Mouse (Mus musculus) heart, postnatal 0 days (tissue): ENCODE results near the gene Iars2. TPM values are rescaled to one million over a fixed set of nuclear protein-coding genes. Genes with fewer than 3 reads are reported as not detected.
A peak's percentile ranks its signal among the peaks of the same experiment; 100 is the strongest.

Experiments
- ATAC-seq: fragments of 200-750 bp; cut with Nextera tagmentation; 2 replicates; pipeline ENCODE4 v1.8.0; 2017; ENCODE audit warnings: low read depth, moderate number of reproducible peaks, moderate library complexity; ENCODE audit not compliant: insufficient read depth
- DNase-seq: peaks from one replicate; pipeline ENCODE4 v3.0.0-alpha.2; 2016; ENCODE audit warnings: low spot score
- H3K27ac ChIP-seq: fragments of 300-500 bp; sonication (generic); 2 replicates; pipeline ENCODE4 v1.5.1; 2014; ENCODE audit warnings: low read depth, mild to moderate bottlenecking
- H3K27me3 ChIP-seq: fragments of 300-500 bp; sonication (generic); 2 replicates; pipeline ENCODE4 v1.6.1; 2014; ENCODE audit warnings: low read length, mixed read lengths; ENCODE audit not compliant: control insufficient read depth, insufficient read depth
- H3K36me3 ChIP-seq: fragments of 300-500 bp; sonication (generic); replicated peaks from 2 replicates; pipeline ENCODE4 v1.6.1; 2014; ENCODE audit warnings: low read length, mixed read lengths; ENCODE audit not compliant: control insufficient read depth, insufficient read depth
- H3K4me1 ChIP-seq: fragments of 300-500 bp; sonication (generic); 2 replicates; pipeline ENCODE4 v1.6.1; 2014; ENCODE audit warnings: antibody characterized with exemption; ENCODE audit not compliant: control insufficient read depth, insufficient read depth
- H3K4me2 ChIP-seq: fragments of 300-500 bp; sonication (generic); 2 replicates; pipeline ENCODE4 v1.6.1; 2014; ENCODE audit warnings: low read depth, mild to moderate bottlenecking, low read length, moderate library complexity
- H3K4me3 ChIP-seq: fragments of 300-500 bp; sonication (generic); 2 replicates; pipeline ENCODE4 v1.5.1; 2014; ENCODE audit warnings: low read depth, low read length
- H3K9ac ChIP-seq: fragments of 300-500 bp; sonication (generic); replicated peaks from 2 replicates; pipeline ENCODE4 v1.6.1; 2014; ENCODE audit warnings: low read depth, low read length, mixed read lengths
- H3K9me3 ChIP-seq: fragments of 300-500 bp; sonication (generic); replicated peaks from 2 replicates; pipeline ENCODE4 v1.6.1; 2016; ENCODE audit warnings: low read length; ENCODE audit not compliant: control insufficient read depth
- CTCF ChIP-seq: IDR thresholded peaks from 2 replicates; pipeline ENCODE4 v1.5.1; 2016; ENCODE audit warnings: antibody characterized with exemption, control low read depth, low read depth
- EP300 ChIP-seq: IDR thresholded peaks from 2 replicates; pipeline ENCODE4 v1.6.1; 2016; ENCODE audit warnings: antibody characterized with exemption, low read depth
- WGBS: fragments of 180-500 bp; shearing (Covaris S2); extraction: QIAGEN DNeasy Blood & Tissue Kit; methylation state at CpG from one replicate; pipeline ENCODE4 v1.1.7; 2014; 5-methylcytosine and 5-hydroxymethylcytosine counted together
- polyA plus RNA-seq: library from polyadenylated mRNA; unstranded; fragments of >200 nt; fragmentation: Nextera tagmentation; extraction: Ambion mirVana; gene quantifications from 2 replicates; pipeline ENCODE4 v1.2.1, GENCODE M21; 2015
- total RNA-seq: library from RNA; depleted of rRNA; stranded (reverse); fragments of >200 nt; gene quantifications from 2 replicates; pipeline ENCODE4 v1.2.3, GENCODE M21; 2014; ENCODE audit warnings: low replicate concordance; rRNA removed

Iars2 gene
- total RNA-seq = 93.3 and 102 TPM in 2 replicates
- polyA plus RNA-seq = 36.2 and 38.9 TPM in 2 replicates

- DNase-seq (peak; percentile 82), ATAC-seq (peak; percentile 90)
- Histone ChIP-seq H3K4me3 (peak within 1 kb of the TSS; percentile 85), H3K36me3 (peaks cover 30% of the 10 kb centered on the region), H3K27me3 (no peaks in the 10 kb centered on the region), H3K27ac (peak within 1 kb of the TSS; percentile 96), H3K4me1 (peaks cover 12% of the 10 kb centered on the region; the same call in 1 of the 2 replicates), H3K9ac (peak within 1 kb of the TSS; percentile 72), H3K9me3 (no peaks in the 10 kb centered on the region), H3K4me2 (peak within 1 kb of the TSS; percentile 58)
- WGBS = under 1% methylated on average over 73 of the region's 76 CpGs
- no peak for TF ChIP-seq EP300
- TF ChIP-seq CTCF = no peak
These were observed at the start of gene Iars2 for GRCm38 (mm10) chr1:185328721-185329610. Iars2 (minus strand) TSS chr1:185329396.

- Histone ChIP-seq H3K9me3 (no peaks in the 10 kb centered on the region), H3K36me3 (peaks cover 93% of the 10 kb centered on the region), H3K4me3 (no peak overlapping the region), H3K27ac (no peak overlapping the region), H3K4me1 (no peaks in the 10 kb centered on the region), H3K9ac (no peak overlapping the region), H3K27me3 (no peaks in the 10 kb centered on the region), H3K4me2 (no peak overlapping the region)
- 93% methylated on average over 2 of the region's 2 CpGs for WGBS
- TF ChIP-seq EP300 = no peak
- TF ChIP-seq CTCF = no peak
- DNase-seq (no peak), ATAC-seq (no peak)
These were observed 48.2 kb upstream of the Iars2 start for GRCm38 (mm10) chr1:185377429-185377828.

- no peak overlapping the region for H3K9ac ChIP-seq
- H3K27ac ChIP-seq = no peak overlapping the region
- no peak overlapping the region for H3K4me2 ChIP-seq
- TF ChIP-seq CTCF = no peak
- no peak for TF ChIP-seq EP300
- no peaks in the 10 kb centered on the region for H3K4me1 ChIP-seq
- peaks cover 95% of the 10 kb centered on the region for H3K36me3 ChIP-seq
- no peak for ATAC-seq
- no peak for DNase-seq
- no peak overlapping the region for H3K4me3 ChIP-seq
- H3K9me3 ChIP-seq = no peaks in the 10 kb centered on the region
- no peaks in the 10 kb centered on the region for H3K27me3 ChIP-seq
These were observed 47.2 kb upstream of the Iars2 start for GRCm38 (mm10) chr1:185376390-185376789.

- no peak overlapping the region for H3K9ac ChIP-seq
- no peaks in the 10 kb centered on the region for H3K9me3 ChIP-seq
- TF ChIP-seq CTCF (no peak), EP300 (no peak)
- DNase-seq = no peak
- H3K27ac ChIP-seq = no peak overlapping the region
- WGBS = 88% methylated on average over 6 of the region's 6 CpGs
- peaks cover 64% of the 10 kb centered on the region for H3K36me3 ChIP-seq
- H3K4me2 ChIP-seq = no peak overlapping the region
- 0 out of 2 replicates have a peak, but pooled peaks cover 6% of the 10 kb centered on the region for H3K4me1 ChIP-seq
- no peak for ATAC-seq
- H3K4me3 ChIP-seq = no peak overlapping the region
- H3K27me3 ChIP-seq = no peaks in the 10 kb centered on the region
These were observed 40.8 kb upstream of the Iars2 start for GRCm38 (mm10) chr1:185369979-185370378.

GRCm38 (mm10) chr1:185367383-185367782 is 38.2 kb upstream of the Iars2 start:
- 78% methylated on average over 6 of the region's 6 CpGs for WGBS
- TF ChIP-seq EP300 = no peak
- TF ChIP-seq CTCF = no peak
- no peak overlapping the region for H3K4me3 ChIP-seq
- peaks cover 15% of the 10 kb centered on the region; the same call in 1 of the 2 replicates for H3K4me1 ChIP-seq
- ATAC-seq (no peak), DNase-seq (no peak)
- no peak overlapping the region for H3K27ac ChIP-seq
- H3K9me3 ChIP-seq = no peaks in the 10 kb centered on the region
- no peak overlapping the region for H3K4me2 ChIP-seq
- peaks cover 40% of the 10 kb centered on the region for H3K36me3 ChIP-seq
- no peak overlapping the region for H3K9ac ChIP-seq
- H3K27me3 ChIP-seq = no peaks in the 10 kb centered on the region
